Mouse (Mus musculus): ENCODE measurements at regions not wholly inside any gene's neighbourhood (a gene's known extent, or its start where the extent isn't known, plus 50 kb on each side); places are given as distances from the start of the nearest gene placed in this dataset.

DNA sequence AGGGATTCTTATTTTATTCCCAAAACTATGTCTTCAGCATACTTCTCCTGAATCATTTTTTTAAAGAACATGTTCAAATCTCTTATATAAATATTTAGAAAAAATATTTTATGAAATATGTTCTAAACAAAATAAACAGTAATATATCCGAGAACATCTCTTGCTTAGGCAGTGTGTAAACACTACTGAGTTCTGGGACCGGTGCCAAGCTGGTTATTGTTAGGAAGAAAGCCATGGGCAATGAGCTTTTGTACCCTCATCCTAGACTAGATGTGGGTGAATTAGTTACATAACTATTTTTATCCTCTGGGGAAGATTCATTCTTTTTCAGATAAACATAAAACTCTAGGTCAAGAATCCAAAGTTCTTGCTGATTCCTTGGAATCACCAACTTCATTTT lies 222.5 kb upstream of the Gm10801 start:
- peak; percentile 10 for DNase-seq (ENCODE audit: low read depth, low spot score)

GRCm38 (mm10) chr2:98481533-98481932 lies 180.5 kb upstream of the Gm10801 start:
- DNase-seq (ENCODE audit: low read depth, low spot score): no peak
